Mouse (Mus musculus) hindbrain, embryonic 10.5 days (tissue): ENCODE results near the gene Ccng1. TPM values are rescaled to one million over a fixed set of nuclear protein-coding genes. Genes with fewer than 3 reads are reported as not detected.

Source experiments
- polyA plus RNA-seq: library from polyadenylated mRNA; unstranded; fragments of >200 nt; fragmentation: Nextera tagmentation; extraction: Ambion mirVana; gene quantifications from 2 replicates; pipeline ENCODE4 v1.2.1, GENCODE M21; 2016

Gene Ccng1
- polyA plus RNA-seq, 1 experiment from 2014 or later: 35.5 TPM

Other genes with a start within 250 kb of the Ccng1 start
- gene Mat2b, start 60.1 kb downstream of the Ccng1 start, polyA plus RNA-seq: 98.7 and 108 TPM in 2 replicates
- 40.5 and 53.6 TPM in 2 replicates for gene Hmmr, start 21.9 kb downstream of the Ccng1 start, polyA plus RNA-seq
- 162 and 193 TPM in 2 replicates for gene Nudcd2, start 21.6 kb downstream of the Ccng1 start, polyA plus RNA-seq